Mouse (Mus musculus) erythroblast, embryonic 14.5 days (primary cell): Measurements from ENCODE around the gene Adamts2.

Source experiments
- GATA1 ChIP-seq: IDR thresholded peaks from 2 replicates; pipeline ENCODE4 v1.6.1; 2012; ENCODE audit warnings: low read length, inconsistent platforms, mixed read lengths
- TAL1 ChIP-seq: IDR thresholded peaks from 3 replicates; pipeline ENCODE4 v1.6.1; 2012; ENCODE audit warnings: low read length, inconsistent platforms, mixed read lengths

GRCm38 (mm10) chr11:50826214-50826613 is 224.3 kb downstream of the Adamts2 start:
- TF ChIP-seq TAL1 = no peak
- no peak for TF ChIP-seq GATA1
